Mouse (Mus musculus) heart, embryonic 12.5 days (tissue): ENCODE data around the gene Slc46a3. TPM values are rescaled to one million over a fixed set of nuclear protein-coding genes. Genes with fewer than 3 reads are reported as not detected.

Experiments used
- ATAC-seq: fragments of 200-750 bp; cut with Nextera tagmentation; 2 replicates; pipeline ENCODE4 v1.8.0; 2017; ENCODE audit warnings: moderate TSS enrichment, moderate library complexity; ENCODE audit not compliant: insufficient number of reproducible peaks, low FRiP score
- H3K27ac ChIP-seq: fragments of 300-500 bp; sonication (generic); 2 replicates; pipeline ENCODE4 v1.5.1; 2016; ENCODE audit warnings: mild to moderate bottlenecking, moderate library complexity; ENCODE audit not compliant: poor library complexity, severe bottlenecking
- H3K27me3 ChIP-seq: fragments of 300-500 bp; sonication (generic); replicated peaks from 2 replicates; pipeline ENCODE4 v1.6.1; 2016; ENCODE audit warnings: mild to moderate bottlenecking, moderate library complexity
- H3K36me3 ChIP-seq: fragments of 300-500 bp; sonication (generic); 2 replicates; pipeline ENCODE4 v1.6.1; 2016; ENCODE audit warnings: mild to moderate bottlenecking, moderate library complexity
- H3K4me1 ChIP-seq: fragments of 300-500 bp; sonication (generic); replicated peaks from 2 replicates; pipeline ENCODE4 v1.6.1; 2016; ENCODE audit warnings: mild to moderate bottlenecking
- H3K4me2 ChIP-seq: fragments of 300-500 bp; sonication (generic); 2 replicates; pipeline ENCODE4 v1.6.1; 2016; ENCODE audit warnings: mild to moderate bottlenecking, moderate library complexity
- H3K4me3 ChIP-seq: fragments of 300-500 bp; sonication (generic); 2 replicates; pipeline ENCODE4 v1.5.1; 2016; ENCODE audit warnings: mild to moderate bottlenecking
- H3K9ac ChIP-seq: fragments of 300-500 bp; sonication (generic); 2 replicates; pipeline ENCODE4 v1.6.1; 2016; ENCODE audit warnings: mild to moderate bottlenecking, moderate library complexity
- H3K9me3 ChIP-seq: fragments of 300-500 bp; sonication (generic); replicated peaks from 2 replicates; pipeline ENCODE4 v1.6.1; 2016; ENCODE audit warnings: mild to moderate bottlenecking, moderate library complexity
- WGBS: fragments of 180-500 bp; shearing (Covaris S2); methylation state at CpG from one replicate; pipeline ENCODE4 v1.1.7; 2016; 5-methylcytosine and 5-hydroxymethylcytosine counted together
- polyA plus RNA-seq: library from polyadenylated mRNA; unstranded; fragments of >200 nt; fragmentation: Nextera tagmentation; extraction: Ambion mirVana; gene quantifications from 2 replicates; pipeline ENCODE4 v1.2.1, GENCODE M21; 2016

Slc46a3 gene
- polyA plus RNA-seq, result 2.7 and 2.8 TPM in 2 replicates

DNA sequence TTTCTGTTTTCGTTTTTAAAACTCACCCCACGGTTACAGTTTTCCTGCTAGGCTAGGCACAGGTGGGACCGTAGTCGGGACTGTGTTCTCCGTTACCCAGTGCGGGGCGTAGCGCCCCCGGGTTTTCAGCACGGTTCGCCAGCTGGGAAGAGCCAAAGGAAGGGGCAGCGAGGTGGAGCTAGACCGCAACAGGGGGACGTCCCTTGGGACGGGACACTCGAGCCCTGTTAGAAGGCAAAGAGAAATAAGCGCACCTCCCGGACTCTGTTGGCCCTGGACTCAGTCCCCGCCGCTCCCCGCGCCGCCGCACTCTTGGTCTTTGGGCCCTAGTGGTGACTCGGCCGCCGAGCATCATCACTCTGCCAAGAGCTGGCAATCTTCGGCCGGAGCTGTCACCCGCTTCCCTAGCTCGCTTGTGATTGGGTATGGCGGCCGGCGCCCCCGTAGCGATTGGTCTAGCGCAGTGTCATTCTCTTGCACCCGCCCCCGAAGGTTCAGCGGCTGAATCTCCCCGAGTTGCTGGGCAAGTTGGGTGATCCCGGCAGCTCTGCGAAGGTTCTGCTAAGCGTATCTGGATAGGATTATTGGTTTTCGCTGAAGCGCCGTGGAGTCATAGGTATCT, at the start of gene Slc46a3:
Slc46a3 (minus strand) TSS at position 361 of the 622 bp plus-strand sequence.
- H3K9ac ChIP-seq, result peak within 1 kb of the TSS; percentile 70
- H3K4me2 ChIP-seq, result peak within 1 kb of the TSS; percentile 91
- H3K4me3 ChIP-seq, result peak within 1 kb of the TSS; percentile 66
- peak; percentile 98 for ATAC-seq
- no peaks in the 10 kb centered on the region for H3K9me3 ChIP-seq
- peak within 1 kb of the TSS; percentile 27; the same call in 1 of the 2 replicates for H3K27ac ChIP-seq
- H3K4me1 ChIP-seq, result peaks cover 23% of the 10 kb centered on the region
- WGBS, result under 1% methylated on average over 47 of the region's 47 CpGs
- H3K36me3 ChIP-seq, result no peaks in the 10 kb centered on the region
- no peaks in the 10 kb centered on the region for H3K27me3 ChIP-seq

DNA sequence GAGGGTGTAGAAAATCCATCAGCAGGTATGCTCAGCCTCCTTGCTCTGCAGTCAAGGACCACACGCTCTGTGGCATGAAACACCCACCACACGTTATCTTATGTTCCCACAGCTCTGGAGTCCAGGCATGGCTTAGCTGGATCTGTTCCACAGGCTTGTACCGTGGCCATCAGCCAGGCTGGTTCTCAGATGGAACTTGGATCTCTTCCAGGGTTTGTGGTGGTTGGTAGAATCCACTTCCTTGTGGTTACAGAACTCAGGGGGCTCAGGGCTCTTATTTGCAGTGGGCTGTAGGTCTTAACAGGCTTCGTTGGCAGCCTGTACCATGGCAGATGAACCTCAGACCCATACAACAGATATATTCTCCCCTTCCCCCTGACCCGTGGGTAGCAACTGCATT, 44.6 kb upstream of the Slc46a3 start:
- H3K9ac ChIP-seq, result no peak overlapping the region
- H3K4me2 ChIP-seq, result no peak overlapping the region
- 55% methylated on average over 5 of the region's 5 CpGs for WGBS
- 0 out of 2 replicates have a peak, but pooled peaks cover 6% of the 10 kb centered on the region for H3K4me1 ChIP-seq
- 0 out of 2 replicates have a peak, but pooled peaks have one; percentile 33 for ATAC-seq
- H3K27ac ChIP-seq, result no peak overlapping the region
- H3K27me3 ChIP-seq, result no peaks in the 10 kb centered on the region
- no peak overlapping the region for H3K4me3 ChIP-seq
- peaks cover 16% of the 10 kb centered on the region for H3K9me3 ChIP-seq
- H3K36me3 ChIP-seq, result no peaks in the 10 kb centered on the region

DNA sequence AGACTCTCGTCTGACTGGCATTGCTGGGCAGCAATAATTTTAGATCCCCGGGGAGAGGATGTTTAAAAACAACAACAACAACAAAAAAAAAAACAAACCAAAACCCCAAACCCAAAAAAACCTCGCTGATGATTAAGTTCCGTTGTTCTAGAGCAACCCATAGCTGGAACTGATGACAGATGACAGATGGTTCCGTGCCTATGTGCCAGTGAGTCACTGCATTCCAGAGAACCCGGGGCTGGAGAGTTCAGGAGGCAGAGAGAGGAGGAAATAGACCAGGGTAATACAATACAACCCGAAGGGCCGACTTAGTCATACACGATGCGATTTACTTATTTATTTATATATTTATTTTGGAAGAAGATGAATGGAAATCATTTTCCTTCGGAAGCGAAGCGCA, 40.5 kb upstream of the Slc46a3 start:
- Histone ChIP-seq H3K9me3 (no peaks in the 10 kb centered on the region), H3K4me2 (no peak overlapping the region), H3K4me3 (no peak overlapping the region), H3K27me3 (no peaks in the 10 kb centered on the region), H3K36me3 (no peaks in the 10 kb centered on the region), H3K4me1 (no peaks in the 10 kb centered on the region), H3K9ac (no peak overlapping the region), H3K27ac (no peak overlapping the region)
- WGBS, result 77% methylated on average over 13 of the region's 13 CpGs
- ATAC-seq, result no peak

DNA sequence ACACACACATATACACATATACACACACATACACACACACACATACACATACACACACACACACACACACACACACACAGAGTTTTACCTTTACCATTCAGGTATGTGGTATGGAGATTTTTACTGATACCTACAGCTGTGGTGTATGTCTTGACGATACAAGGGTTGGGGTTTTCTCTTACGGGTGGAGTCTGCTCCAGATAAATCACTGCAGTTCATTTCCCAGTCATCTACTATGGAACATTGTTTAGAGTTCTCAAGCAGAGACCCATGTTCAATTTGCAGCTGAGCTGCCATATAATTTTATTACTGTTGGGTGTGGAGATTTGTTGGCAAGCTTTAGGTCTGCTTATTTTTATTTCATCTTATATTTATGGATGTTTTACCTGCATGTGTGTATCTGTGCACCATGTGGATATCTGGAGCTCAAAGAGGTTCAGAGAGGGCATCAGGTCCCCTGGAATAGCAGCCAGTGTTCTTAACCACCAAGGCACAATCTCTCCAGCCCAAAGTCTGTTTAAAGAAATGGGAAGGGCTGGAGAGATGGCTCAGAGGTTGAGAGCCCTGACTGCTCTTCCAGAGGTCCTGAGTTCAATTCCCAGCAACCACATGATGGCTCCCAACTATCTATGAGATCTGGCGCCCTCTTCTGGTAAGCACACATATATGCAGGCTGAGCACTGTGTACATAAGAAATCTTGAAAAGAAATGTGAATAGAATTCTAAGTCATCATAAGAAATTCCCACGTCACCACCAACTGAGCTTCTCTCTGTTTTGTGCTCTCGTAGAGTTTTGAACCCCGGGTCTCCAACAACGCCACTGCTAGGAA, 34.3 kb upstream of the Slc46a3 start:
- 69% methylated on average over 7 of the region's 7 CpGs for WGBS

DNA sequence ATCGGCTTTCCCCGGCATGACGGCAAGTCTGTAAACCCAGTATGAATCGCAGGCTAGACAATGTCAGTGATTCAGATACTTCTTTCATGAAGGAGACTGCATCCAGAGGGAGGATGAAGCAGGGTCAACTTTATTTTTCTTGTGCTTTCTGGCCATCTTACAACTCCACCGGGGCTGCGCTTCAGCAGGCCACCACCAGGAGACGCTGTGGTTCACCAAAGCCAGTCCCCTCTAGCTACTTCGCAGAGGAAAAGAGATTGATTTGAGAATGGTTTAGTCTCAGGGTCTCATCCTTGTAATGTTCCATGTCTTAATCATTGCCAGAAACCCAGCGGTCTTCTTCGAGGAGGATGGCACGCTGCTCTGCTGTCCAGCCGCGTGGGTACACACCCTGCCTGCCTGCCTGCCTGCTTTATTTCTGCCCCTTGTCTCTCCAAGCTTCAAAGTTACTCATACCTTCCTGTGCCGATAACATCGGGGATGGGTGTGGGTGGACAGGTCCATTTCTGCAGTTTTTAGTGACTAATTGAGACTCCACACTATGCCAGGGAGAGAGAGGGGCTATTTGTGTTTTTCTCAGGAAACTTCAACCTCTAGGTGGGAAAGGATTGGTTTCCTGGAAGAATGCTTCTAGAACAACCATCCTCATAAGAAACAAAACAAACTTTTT, 31.5 kb upstream of the Slc46a3 start:
- Histone ChIP-seq H3K27me3 (no peaks in the 10 kb centered on the region), H3K4me2 (no peak overlapping the region), H3K9me3 (no peaks in the 10 kb centered on the region), H3K4me3 (no peak overlapping the region), H3K36me3 (no peaks in the 10 kb centered on the region), H3K9ac (no peak overlapping the region), H3K4me1 (no peaks in the 10 kb centered on the region), H3K27ac (no peak overlapping the region)
- 58% methylated on average over 15 of the region's 15 CpGs for WGBS
- 0 out of 2 replicates have a peak, but pooled peaks have one; percentile 29 for ATAC-seq

More for the DNA sequence above, 34.3 kb upstream of the Slc46a3 start:
- H3K4me1 ChIP-seq, result no peaks in the 10 kb centered on the region
- no peak overlapping the region for H3K9ac ChIP-seq
- no peak overlapping the region for H3K4me3 ChIP-seq
- no peak overlapping the region for H3K27ac ChIP-seq
- no peak overlapping the region for H3K4me2 ChIP-seq
- H3K27me3 ChIP-seq, result no peaks in the 10 kb centered on the region
- H3K9me3 ChIP-seq, result no peaks in the 10 kb centered on the region
- H3K36me3 ChIP-seq, result no peaks in the 10 kb centered on the region
- no peak for ATAC-seq

DNA sequence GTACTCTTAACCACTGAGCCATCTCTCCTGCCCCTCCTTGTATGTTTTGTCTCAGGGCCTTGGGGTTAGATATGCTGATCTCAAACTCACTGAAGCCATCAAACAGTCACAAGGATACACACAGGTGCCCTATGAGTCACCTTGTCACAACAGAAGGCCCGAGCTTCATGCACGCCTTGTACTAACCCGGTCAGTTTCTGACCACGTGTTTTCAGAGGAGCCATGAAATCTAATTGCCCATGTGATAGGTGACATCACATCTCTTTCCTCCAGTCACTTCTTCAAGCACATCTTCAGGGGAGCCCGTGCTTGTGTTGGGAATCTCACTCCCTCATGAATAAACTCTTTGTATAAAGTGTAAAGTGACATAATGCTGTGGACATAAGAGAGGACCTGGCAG, 30.0 kb upstream of the Slc46a3 start:
- Histone ChIP-seq H3K27ac (no peak overlapping the region), H3K4me1 (no peaks in the 10 kb centered on the region), H3K36me3 (no peaks in the 10 kb centered on the region), H3K9ac (no peak overlapping the region), H3K4me3 (no peak overlapping the region), H3K27me3 (no peaks in the 10 kb centered on the region), H3K4me2 (no peak overlapping the region), H3K9me3 (no peaks in the 10 kb centered on the region)
- 77% methylated on average over 5 of the region's 5 CpGs for WGBS
- no peak for ATAC-seq

DNA sequence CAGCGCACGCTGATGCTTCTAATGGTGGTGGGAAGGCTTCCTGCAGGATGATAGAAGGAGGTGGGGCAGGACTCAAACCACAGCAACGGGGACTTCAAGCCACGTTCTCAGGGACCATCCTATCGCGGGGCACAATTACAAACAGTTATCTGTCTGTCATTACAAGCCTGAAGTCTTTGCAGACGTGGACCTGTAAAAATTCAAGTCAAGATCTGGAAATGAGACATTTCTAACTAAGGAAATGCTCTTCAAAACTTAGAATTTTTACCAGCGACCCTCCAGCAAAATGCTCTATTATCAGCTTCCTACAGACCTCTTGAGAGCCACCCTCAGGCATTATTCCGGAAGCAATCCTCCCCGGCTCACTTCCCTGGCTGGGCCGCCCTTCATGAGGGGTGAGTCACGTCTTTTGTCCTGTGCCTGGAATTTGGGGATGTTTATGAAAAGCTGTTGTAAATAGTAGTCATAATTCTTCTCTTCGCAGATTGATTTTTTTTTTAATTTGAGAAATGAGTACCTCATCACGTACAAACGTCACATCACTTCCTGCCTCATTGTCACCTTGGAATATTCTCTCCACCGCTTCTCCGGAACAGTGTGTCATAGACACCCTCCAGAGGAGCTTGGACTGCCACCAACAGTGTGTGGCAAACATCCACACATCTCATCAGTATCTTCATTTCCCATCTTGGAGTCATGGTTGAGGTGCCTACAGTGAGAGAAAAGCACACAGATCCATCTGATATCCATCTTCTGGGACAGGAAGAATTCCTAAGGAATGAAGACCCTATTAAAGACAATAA, 23.6 kb upstream of the Slc46a3 start:
- Histone ChIP-seq H3K4me3 (no peak overlapping the region), H3K9ac (no peak overlapping the region), H3K36me3 (no peaks in the 10 kb centered on the region), H3K27me3 (no peaks in the 10 kb centered on the region), H3K27ac (no peak overlapping the region), H3K9me3 (no peaks in the 10 kb centered on the region), H3K4me2 (0 out of 2 replicates have a peak overlapping the region, but pooled peaks have one; percentile 6), H3K4me1 (peaks cover 4% of the 10 kb centered on the region)
- no peak; the same call in 1 of the 2 replicates for ATAC-seq
- 45% methylated on average over 17 of the region's 17 CpGs for WGBS

DNA sequence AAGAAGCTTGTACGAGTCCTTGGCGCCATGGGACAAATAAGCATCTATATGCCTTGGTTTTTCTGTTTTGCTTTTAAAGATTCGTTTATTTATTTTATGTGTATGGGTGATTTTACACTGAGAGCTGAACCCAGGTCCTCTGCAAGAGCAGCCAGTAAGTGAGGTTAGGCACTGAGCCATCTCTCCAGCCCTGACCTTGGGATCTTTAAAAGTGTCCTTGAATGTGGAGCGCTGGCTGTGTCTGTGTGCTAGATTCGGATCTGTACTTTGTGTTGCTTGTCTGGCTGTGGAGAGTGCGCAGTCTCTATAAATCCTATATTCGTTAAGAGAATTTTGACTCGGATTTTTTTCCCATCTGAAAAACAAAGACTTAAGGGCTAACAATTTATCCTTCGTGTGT, 21.6 kb upstream of the Slc46a3 start:
- Histone ChIP-seq H3K36me3 (no peaks in the 10 kb centered on the region), H3K9me3 (no peaks in the 10 kb centered on the region), H3K27me3 (no peaks in the 10 kb centered on the region), H3K9ac (no peak overlapping the region), H3K4me3 (no peak overlapping the region), H3K4me1 (peaks cover 6% of the 10 kb centered on the region), H3K4me2 (no peak overlapping the region), H3K27ac (no peak overlapping the region)
- WGBS, result 73% methylated on average over 9 of the region's 9 CpGs
- no peak for ATAC-seq

DNA sequence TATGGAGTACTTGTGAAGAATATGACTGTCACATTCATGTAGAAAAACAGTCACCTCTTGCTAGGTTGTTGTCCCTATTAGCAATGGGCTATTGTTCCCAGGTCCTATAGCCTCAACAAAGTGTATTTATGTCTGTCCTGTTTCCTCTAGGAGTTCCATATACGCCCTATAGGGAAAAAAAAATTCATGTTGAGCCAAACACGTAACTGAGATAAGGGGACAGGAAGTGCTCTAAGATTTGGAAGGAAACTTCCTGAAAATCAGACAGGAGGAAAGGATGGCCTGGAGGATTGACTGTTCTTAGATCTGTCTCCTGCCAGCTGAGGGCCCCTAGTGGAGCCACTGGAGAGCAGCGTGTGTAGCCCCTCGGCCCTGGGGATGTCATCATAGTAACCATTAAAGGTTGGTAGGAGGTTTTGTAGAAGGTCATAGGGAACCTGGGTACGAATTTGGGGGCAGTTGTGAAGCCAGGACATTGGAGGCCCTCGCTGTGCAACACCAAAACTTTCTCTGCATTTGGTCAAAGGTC, 20.5 kb upstream of the Slc46a3 start:
- 0 out of 2 replicates have a peak, but pooled peaks cover 6% of the 10 kb centered on the region for H3K9me3 ChIP-seq
- no peak overlapping the region for H3K27ac ChIP-seq
- H3K27me3 ChIP-seq, result no peaks in the 10 kb centered on the region
- no peak overlapping the region for H3K9ac ChIP-seq
- ATAC-seq, result no peak
- H3K4me1 ChIP-seq, result peaks cover 6% of the 10 kb centered on the region
- no peak overlapping the region for H3K4me2 ChIP-seq
- no peak overlapping the region for H3K4me3 ChIP-seq
- 38% methylated on average over 6 of the region's 6 CpGs for WGBS
- H3K36me3 ChIP-seq, result no peaks in the 10 kb centered on the region

DNA sequence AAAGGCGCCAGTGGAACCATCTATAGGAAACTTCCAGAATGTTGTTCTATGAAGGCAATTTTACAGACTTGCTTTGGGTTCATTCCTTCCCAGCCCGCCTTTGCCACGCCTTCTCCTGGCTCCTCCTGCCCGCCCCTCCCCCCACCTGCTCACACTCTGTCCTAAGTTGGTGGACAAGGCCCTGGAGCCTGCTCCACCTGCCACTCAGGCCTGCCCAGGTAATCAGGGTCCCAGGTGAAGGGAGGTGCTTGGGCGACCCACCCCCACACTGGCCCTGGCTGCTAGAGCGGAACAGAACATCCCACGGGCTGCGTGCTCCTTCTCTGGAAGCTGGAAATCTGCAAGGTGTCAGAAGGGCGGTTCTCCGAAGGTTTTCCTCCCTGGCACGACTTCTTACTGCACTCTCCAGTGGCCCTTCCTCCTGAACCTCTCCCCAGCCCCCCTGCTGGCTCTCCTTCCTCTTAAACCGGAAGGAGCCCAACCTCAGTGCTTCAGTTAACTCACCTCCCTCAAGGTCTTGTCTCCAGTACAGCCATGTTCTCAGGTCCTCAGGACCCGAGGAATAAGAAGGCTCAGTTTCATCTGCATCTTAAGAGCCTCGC, 18.7 kb upstream of the Slc46a3 start:
- H3K4me3 ChIP-seq, result no peak overlapping the region
- ATAC-seq, result no peak
- 0 out of 2 replicates have a peak, but pooled peaks cover 6% of the 10 kb centered on the region for H3K9me3 ChIP-seq
- H3K4me1 ChIP-seq, result peaks cover 6% of the 10 kb centered on the region
- no peaks in the 10 kb centered on the region for H3K27me3 ChIP-seq
- H3K36me3 ChIP-seq, result no peaks in the 10 kb centered on the region
- H3K4me2 ChIP-seq, result no peak overlapping the region
- H3K9ac ChIP-seq, result no peak overlapping the region
- WGBS, result 34% methylated on average over 14 of the region's 14 CpGs
- no peak overlapping the region for H3K27ac ChIP-seq
